Mouse (Mus musculus) adrenal gland, adult 18-20 months (tissue): ENCODE measurements around the gene Pfdn4. TPM values are rescaled to one million over a fixed set of nuclear protein-coding genes. Genes with fewer than 3 reads are reported as not detected.

Experiments
- DNase-seq, 2 experiments: peaks; one replicate each; pipeline ENCODE4 v3.0.0; 2021 to 2022; ENCODE audit warnings: low spot score in 2 of 2
- total RNA-seq, 2 experiments: library from RNA; stranded (reverse); gene quantifications; 1 replicate in 1 of 2; 2 replicates in 1 of 2; pipeline ENCODE4 v1.2.3; 2021

Gene Pfdn4
- total RNA-seq, 2 experiments from 2014 or later: 17.7 to 19.4 TPM

DNA sequence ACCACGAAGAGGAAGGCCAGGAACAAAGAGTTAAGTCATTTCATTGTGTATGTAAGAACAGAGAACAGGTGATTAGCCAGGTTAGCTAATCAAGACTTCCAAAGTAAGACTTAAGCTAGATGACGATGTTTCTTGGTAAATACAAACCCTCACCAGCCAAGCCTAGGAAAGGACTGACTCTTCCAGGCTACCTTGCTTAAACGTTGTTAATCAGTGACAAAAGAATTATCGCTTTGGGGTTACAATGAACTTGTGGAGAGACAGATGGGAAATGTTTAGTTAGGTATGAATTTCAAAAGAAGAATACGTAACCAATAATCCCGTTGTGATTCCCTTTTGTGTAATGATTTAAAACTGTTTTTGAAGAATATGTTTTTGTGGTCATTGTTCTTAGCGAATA is 48.7 kb downstream of the Pfdn4 start:
- DNase-seq: no peak

DNA sequence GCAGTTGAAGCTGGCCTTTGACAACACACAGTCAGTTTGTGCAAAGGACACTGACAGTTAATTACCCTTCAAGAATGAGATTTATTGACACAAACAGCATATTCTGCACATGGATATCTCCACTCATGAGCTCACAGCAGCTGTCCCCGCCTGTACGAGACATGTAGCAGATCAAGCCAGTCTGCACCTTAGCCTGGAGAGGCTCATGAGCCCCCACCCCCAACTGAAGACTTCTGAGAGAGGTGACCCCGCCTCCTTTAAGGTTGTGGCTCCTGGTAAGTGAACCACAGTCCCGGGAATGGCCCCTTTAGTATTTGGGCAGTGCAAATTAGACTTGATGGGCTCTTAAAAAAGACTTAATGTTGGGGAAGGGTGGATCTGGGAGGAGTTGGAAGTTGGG is 49.5 kb downstream of the Pfdn4 start:
- DNase-seq: no peak

DNA sequence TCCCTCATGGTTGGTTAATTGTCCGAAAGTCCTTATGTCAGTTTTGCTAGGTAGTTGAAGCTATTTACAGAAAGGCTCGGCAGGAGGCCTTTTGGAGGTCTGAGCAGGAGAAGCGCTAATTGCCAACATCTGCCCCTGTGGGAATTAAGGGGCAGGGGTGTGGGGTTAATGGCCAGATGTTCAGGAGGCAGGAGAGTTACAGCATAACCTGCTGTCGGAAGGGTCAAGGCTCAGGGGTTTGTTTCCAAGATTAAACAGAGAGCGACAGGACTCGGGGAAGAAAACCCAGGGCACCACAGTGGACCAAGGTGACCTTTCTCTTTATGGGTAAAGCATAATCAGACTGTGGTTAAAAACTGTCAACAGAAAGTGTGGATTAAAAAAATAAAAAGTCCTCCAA is 51.3 kb downstream of the Pfdn4 start:
- DNase-seq: no peak

DNA sequence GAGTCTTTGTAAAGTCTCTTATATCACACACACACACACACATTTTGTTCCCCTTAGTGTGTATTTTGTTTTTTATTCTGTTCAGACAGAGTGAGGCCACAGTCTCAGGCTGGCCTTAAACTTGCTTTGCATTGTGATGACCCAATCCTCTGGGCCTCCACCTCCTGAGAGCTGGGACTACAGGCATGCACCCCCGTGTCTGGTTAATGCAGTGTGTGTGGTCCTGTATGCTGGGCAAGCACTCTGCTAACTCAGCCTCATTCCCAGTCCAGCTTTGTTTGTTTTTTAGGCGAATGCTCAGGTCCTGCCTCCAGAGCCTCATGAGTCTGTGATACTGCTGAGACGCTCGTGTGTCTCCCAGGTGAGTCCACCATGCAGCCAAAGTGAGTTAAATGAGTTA is 51.8 kb downstream of the Pfdn4 start:
- no peak for DNase-seq

DNA sequence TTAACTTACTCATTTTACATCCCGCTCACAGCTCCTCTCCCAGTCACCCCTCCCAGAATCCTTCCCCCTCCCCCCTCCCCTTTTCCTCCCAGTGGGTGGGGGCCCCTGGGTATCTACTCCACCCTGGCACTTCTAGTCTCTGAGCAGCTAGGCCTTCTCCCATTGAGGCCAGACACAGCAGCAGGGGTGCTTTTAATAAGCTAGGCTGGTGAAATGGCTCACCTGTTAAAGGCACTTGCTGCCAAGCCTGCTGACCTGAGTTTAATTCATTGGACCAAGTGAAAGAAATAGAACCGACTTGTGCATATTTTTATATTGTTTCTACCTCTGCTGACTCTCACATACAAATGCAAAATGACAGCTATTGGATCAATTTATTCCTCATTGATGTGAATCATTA is 52.9 kb downstream of the Pfdn4 start:
- DNase-seq: no peak

DNA sequence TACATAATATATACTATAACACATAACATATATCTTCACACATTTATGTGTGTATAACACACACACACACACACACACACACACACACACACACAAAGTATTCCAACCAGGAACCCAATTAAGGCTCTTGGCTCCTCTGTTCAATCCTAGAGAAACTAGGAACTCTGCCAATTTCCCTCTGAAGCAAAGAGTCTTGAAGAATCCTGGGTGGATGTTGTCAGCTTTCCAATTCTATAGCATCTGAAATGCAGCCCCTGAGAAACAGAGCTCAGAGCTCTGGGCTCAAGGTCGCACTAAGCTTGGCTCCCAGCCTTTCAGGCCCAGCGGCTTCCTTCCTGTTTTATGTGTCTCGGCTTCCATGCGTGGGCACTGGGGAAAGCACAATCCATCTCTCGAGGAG is 54.0 kb downstream of the Pfdn4 start:
- DNase-seq: no peak

DNA sequence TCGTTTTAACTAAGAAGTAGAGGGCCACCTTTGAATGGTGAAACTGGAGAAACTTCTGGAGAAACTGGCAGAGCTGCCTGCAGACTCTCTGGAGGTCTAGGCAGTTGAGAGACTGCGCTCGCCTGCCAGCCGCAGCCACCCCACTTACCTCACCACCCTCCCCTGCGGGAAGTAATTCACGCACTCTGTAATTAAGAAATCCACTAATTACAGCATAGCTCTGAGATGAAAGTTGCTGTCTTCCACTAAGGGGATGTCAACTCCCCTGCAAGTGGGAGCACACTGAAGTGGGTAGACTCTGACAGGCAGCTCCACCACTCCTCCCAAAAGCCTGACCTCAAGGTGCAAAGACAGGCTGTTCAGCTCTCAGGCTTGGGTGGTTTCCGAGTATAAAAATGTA is 55.9 kb downstream of the Pfdn4 start:
- DNase-seq: no peak

DNA sequence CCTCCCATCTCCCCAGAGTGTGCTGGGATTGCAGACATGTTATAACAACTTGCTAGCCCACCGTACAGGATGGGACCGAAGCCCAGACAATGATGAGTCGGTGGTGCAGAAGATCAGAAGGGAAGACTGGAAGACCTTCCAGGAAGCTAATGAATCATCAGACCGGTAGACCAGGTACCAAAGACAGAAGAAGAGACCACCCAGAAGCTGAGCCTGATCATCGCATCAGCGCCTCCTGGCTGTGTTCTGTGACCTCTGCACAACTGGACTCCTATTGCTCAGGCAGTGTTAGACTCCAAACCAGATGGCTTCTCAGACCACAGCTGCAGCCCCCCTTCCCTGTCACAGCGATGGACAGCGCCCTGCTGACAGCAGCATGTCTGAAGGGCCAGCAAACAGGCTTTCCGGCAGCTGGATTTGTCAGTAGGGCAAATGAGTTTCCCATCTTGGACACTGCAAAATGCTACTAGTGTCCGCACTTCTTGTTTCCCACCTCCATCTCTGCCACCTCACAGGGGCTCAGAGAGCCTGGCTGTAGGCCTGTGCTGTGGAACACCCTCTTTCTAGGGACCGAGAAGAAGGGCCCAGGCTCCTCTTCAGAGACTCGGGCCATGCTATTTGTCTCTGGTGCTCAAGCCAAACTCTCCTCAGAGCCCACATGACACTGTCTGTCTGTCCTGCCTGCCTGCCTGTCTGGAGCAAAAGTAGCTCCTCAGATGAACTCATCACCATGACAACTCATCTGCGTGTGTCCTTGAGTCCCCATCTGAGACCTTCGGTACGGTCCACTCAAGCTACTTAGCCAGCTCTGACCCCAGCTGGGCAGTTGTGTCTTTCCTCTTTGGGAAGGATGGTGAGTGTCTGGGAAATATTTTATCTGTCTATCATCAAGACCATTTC is 68.0 kb downstream of the Pfdn4 start:
- DNase-seq: no peak

DNA sequence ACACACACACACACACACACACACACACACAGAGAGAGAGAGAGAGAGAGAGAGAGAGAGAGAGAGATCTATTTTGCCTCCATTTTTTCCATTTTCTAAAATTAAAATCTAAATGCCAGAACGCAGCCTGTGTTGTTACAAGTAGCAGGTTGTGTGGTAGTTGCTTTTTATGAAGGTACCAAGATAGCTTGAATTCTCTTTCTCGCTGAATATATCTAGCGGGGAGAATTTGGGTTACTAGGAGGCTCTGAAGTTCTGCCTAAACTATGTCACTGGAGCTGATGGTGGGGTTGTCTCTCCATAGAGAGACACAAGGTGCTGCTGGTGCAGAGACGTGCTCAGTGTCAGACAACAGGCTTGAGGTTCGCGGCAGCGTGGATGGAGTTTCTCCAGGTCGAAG is 68.8 kb downstream of the Pfdn4 start:
- DNase-seq: no peak

Other genes starting within 250 kb of the Pfdn4 start
- gene Bcas1, start 68.6 kb upstream of the Pfdn4 start, total RNA-seq: under 1 TPM; 0.36 to 0.38 TPM
- not detected for gene Cyp24a1, start 717 bp downstream of the Pfdn4 start, total RNA-seq
- gene 4930470P17Rik, start 105.6 kb downstream of the Pfdn4 start, total RNA-seq: not detected
- under 1 TPM; 0.23 to 0.48 TPM for gene Dok5, start 235.4 kb downstream of the Pfdn4 start, total RNA-seq